Mouse (Mus musculus) gastrocnemius, postnatal 25 days (tissue): ENCODE results near the gene Vmn1r42. TPM values are rescaled to one million over a fixed set of nuclear protein-coding genes. Genes with fewer than 3 reads are reported as not detected.
"Not testable (repeated sequence)": the region's sequence is repeated elsewhere in the genome, so short reads cannot be mapped to it uniquely, and the experiment has no call there.

Source experiments
- DNase-seq: peaks from one replicate; pipeline ENCODE4 v3.0.0; 2022
- long read RNA-seq, 2 experiments: library from polyadenylated mRNA; stranded (forward); transcript quantifications; one replicate each; pipeline ENCODE4 v2.0.0; 2021
- total RNA-seq, 2 experiments: library from RNA; stranded (reverse); gene quantifications; 1 replicate in 1 of 2; 2 replicates in 1 of 2; pipeline ENCODE4 v1.2.3; 2021

The Vmn1r42 gene
- not detected for total RNA-seq
- long read RNA-seq, experiment 1 = 0 reads
- long read RNA-seq, experiment 2 = 0 reads

DNA sequence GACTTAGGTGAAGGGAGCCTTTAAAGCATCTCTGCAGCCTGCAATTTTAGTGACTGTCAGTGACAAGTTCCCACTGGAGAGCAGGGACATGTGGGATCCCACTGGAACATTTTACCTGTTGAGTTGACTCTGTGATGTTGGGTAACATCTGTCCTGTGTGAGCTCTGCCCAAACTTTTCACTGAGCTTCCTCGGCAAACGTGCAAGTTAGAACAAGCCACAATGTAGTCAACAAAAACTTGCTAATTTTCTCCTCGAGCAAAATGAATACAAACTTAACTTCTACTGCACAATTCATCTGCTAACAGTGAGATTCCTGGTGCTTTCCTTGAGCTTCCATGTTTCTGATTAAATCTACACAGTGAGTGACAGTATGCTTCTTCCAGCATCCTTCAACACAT, at the start of gene Vmn1r42, which contains the start of gene Vmn1r43:
Gene Vmn1r42 (minus strand): TSS at position 101 of the 400 bp plus-strand sequence.
Gene Vmn1r43 (minus strand): TSS at position 101 of the 400 bp plus-strand sequence.
- DNase-seq = not testable (repeated sequence)

DNA sequence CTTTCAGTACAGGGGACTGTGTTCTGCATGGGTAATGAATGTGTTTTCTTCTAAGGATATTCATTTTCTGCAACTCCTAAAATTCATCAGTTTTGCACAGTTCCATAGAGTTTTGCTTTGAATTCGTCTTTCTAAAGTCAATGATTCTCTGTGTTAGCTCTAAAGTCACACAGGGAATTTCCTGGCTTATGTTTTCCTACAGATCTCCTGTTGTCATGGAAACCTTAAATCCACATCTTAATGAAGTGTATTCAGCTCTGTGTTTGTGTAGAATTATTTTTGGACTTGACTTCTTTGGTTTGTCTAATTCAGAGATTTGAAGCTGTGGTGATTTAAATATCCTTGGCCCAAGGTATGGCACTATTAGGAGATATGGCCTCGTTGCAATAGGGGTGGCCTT, 7.6 kb upstream of the Vmn1r42 start:
- DNase-seq = no peak

DNA sequence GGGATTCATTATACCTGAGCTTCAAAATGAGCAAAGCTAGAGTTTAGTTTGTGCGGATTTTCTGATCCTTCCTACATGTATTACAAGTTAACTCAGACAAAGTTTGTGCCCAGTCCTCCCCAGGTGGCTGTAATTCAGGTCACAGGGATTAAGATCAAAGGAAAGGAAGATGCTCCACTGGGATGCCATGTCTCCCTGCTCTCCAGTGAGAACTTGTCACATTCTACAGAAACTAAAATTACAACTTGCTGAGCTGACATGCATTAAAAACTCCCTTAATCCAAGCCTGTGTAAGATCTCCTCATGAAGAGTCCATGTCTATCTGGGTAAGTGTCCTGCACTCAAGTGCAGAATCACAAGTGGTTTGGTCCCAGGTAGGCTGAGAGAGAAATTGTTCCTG, 7.1 kb upstream of the Vmn1r42 start, which contains the start of gene Vmn1r44:
Gene Vmn1r44 (plus strand): TSS at position 301 of the 400 bp plus-strand sequence.
- DNase-seq = no peak

DNA sequence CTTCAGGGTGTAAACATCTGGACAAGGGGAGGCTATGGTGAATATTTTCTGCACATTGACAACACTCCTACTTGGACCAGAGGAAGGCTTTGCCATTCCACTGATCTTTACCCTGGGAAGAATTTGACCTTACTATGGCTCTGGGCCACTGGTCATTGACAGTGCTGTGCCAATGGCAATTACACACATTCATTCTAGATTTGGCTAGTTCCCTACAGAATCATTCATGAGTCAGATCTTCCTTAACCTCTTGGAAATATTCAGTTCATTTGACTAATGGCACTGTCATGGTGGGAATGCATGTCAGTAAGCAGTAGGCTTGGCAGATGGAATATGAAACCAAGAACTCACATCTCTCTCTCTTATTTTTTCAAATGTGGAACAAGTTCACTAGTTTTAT, 4.7 kb upstream of the Vmn1r42 start:
- no peak for DNase-seq

DNA sequence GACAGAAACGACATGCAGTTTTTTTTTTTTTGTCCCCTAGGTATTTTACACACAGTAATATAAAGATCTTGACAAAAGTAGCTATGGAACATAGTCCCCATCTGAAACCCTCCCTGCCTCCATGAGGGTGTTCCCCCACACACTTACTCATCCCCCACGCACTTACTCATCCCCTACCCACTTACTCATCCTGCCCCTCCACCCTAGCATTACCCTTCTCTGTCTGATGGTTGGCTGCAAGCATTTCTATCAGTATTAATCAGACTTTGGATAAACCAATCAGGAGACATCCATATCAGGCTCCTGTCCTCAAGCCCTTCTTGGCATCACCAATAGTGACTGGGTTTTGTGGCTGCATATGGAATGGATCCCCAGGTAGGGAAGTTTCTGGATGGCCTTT, 750 bp upstream of the Vmn1r42 start:
- DNase-seq = no peak

DNA sequence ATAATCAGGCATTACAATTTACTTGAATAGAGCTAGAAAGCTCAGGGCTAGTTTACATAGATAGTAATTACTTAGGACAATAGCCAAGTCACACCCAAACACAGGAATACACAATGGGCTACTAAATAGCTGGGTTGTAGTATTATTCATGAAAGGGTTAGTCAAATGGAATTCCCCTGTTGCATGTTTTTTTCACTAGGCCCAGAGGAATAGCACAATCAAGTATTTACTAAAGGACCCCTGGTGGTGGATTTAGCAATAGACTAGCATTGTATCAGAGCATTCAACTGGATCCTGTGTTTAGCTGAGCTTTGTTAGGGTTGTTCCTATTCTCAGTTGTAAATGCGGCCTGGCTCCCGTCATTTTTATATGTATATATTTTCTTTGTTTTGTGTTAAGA, 8.2 kb downstream of the Vmn1r42 start:
- no peak for DNase-seq

DNA sequence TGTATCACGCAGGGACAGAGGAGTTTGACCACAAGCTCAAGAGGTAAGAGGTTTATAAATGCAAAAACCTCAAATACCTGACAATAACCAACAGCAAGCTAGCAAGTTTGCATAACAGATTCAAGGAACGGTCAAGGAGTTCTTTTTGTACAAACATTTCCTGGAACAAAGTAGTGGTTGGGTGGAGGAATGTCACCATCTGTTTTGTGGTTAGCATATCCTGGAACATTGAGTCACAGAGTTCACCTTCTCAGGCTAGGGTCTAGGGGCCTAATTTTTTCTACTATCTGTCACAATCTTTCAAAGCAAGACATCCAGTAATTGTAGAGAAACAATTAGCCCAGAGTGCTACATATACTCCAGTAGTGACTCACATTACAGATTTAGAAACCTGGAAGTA, 8.9 kb downstream of the Vmn1r42 start:
- DNase-seq = no peak

DNA sequence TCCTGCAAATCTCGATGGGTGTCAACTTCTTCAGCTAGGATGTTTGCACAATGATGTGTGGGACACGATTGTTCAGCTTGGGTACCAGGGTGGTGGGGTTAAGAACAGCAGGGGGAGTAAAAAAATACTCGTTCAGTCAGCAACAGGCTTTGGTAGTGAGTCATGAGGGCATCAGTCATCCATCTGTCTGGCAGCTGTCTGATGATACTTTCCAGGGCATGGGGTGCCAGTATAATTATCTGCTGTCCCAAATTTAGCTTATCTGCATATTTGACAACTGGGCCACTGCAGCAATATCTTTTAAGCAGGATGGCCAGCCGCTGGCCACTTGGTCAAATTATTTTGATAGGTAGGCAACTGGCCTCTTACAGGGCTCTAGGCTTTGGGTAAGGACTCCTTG, 12.4 kb downstream of the Vmn1r42 start:
- no peak for DNase-seq

DNA sequence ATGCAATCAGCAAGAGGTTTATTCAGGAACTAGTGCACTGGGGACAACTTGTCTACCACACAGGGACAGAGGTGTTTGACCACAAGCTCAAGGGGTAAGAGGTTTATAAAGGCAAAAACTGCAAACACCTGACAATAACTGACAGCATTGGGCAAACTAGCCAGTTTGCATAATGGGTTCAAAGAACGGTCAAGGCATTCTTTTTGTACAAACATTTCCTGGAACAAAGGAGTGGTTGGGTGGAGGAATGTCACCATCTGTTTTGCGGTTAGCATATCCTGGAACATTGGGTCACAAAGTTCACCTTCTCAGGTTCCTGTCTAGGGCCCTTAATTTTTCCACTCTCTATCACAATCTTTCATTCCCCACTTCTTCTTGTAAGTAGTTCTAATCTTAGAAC, 16.4 kb downstream of the Vmn1r42 start:
- no peak for DNase-seq

DNA sequence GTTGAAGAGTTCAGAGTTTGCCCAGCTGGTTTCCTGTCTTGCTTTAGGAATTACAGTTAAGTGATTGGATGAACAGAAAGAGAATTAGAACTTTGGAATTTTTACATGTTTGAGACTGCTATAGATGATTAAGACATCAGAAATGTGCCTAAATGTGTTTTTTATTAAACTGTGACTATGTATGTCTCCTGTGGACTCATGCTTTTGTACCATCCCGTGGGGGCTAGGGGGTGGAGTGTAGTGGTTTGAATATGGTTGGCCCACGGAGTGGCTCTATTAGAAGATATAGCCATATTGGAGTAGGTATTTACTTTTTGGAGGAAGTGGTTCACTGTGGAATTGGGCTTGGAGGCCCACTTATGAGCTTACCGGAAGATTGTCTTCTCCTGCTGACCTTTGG, 18.7 kb downstream of the Vmn1r42 start:
- no peak for DNase-seq

Other genes starting within 250 kb of the Vmn1r42 start
- gene Txnrd3, start 232.4 kb downstream of the Vmn1r42 start, total RNA-seq = 1 to 10 TPM; 4.3 to 4.7 TPM
- not detected for gene Vmn1r40, start 168.9 kb downstream of the Vmn1r42 start, total RNA-seq
- gene Vmn1r41, start 135.6 kb downstream of the Vmn1r42 start, total RNA-seq = not detected
- gene Vmn1r43, start within 50 bp of the Vmn1r42 start, total RNA-seq = not detected
- not detected for gene Vmn1r44, start 7.2 kb upstream of the Vmn1r42 start, total RNA-seq
- gene Vmn1r45, start 64.2 kb upstream of the Vmn1r42 start, total RNA-seq = not detected
- gene Vmn1r46, start 92.9 kb upstream of the Vmn1r42 start, total RNA-seq = not detected
- not detected for gene Vmn1r47, start 139.7 kb upstream of the Vmn1r42 start, total RNA-seq
- not detected for gene Vmn1r48, start 160.4 kb upstream of the Vmn1r42 start, total RNA-seq
- not detected for gene Vmn1r49, start 202.1 kb upstream of the Vmn1r42 start, total RNA-seq
- gene Vmn1r50, start 225.0 kb upstream of the Vmn1r42 start, total RNA-seq = not detected
- not detected for gene Vmn1r51, start 246.2 kb upstream of the Vmn1r42 start, total RNA-seq